8 mouse cellular contexts compared by ENCODE assay signal in genomic region chr10:43221659-43222058, GRCm38 (mm10). TPM values are rescaled to one million over a fixed set of nuclear protein-coding genes. Genes with fewer than 3 reads are reported as not detected.
DNase-seq lines count a peak whose midpoint lies in the region; ATAC-seq and TF ChIP-seq lines count a peak whose summit lies in the region.

No protein-coding gene starts in this region.

- no peaks in the 10 kb centered on the region for H3K27me3 ChIP-seq in C2C12 (ENCODE audit: control insufficient read depth, insufficient read depth, insufficient read length)
- H3K27me3 ChIP-seq in limb, embryonic 15.5 days: no peaks in the 10 kb centered on the region
- H3K27me3 ChIP-seq in midbrain, postnatal 0 days (ENCODE audit: insufficient read depth, low read length): no peaks in the 10 kb centered on the region

- DNase-seq in frontal cortex, postnatal 10 days (ENCODE audit: low spot score in 2 of 2): peak; percentile 28 to 32
- no peak for DNase-seq in frontal cortex, postnatal 25 days (ENCODE audit: low spot score in 2 of 2)
- DNase-seq in c-Kit-positive CD71-negative TER-119-negative erythroid progenitor cells, embryonic 14.5 days (ENCODE audit: low read depth): peak; percentile 32
- peak; percentile 24 to 29 for DNase-seq in heart, postnatal 14 days
- no peak for DNase-seq in midbrain, postnatal 0 days (ENCODE audit: low spot score)
- no peak for DNase-seq in T-cell, adult 2 months (ENCODE audit: low spot score)

- H3ac ChIP-seq in C2C12 (ENCODE audit: control insufficient read depth, insufficient read length, low read depth): peak overlapping the region; percentile 48

- H3K27ac ChIP-seq in limb, embryonic 15.5 days: peak overlapping the region; percentile 95
- H3K27ac ChIP-seq in midbrain, postnatal 0 days (ENCODE audit: low read depth, low read length): peak overlapping the region; percentile 97

- no peaks in the 10 kb centered on the region for H3K9me3 ChIP-seq in limb, embryonic 15.5 days
- no peaks in the 10 kb centered on the region for H3K9me3 ChIP-seq in midbrain, postnatal 0 days (ENCODE audit: low read length)

- WGBS in limb, embryonic 15.5 days: under 1% methylated on average over 25 of the region's 25 CpGs
- under 1% methylated on average over 25 of the region's 25 CpGs for WGBS in midbrain, postnatal 0 days

- H3K4me3 ChIP-seq in C2C12 (ENCODE audit: insufficient read depth, poor library complexity, severe bottlenecking): peak overlapping the region; percentile 89
- H3K4me3 ChIP-seq in limb, embryonic 15.5 days: peak overlapping the region; percentile 81
- peak overlapping the region; percentile 86 for H3K4me3 ChIP-seq in midbrain, postnatal 0 days (ENCODE audit: low read depth, low read length)

- H3K36me3 ChIP-seq in C2C12 (ENCODE audit: control insufficient read depth, insufficient read depth): no peaks in the 10 kb centered on the region
- no peaks in the 10 kb centered on the region for H3K36me3 ChIP-seq in limb, embryonic 15.5 days
- no peaks in the 10 kb centered on the region for H3K36me3 ChIP-seq in midbrain, postnatal 0 days (ENCODE audit: insufficient read depth, low read length)

- peaks cover 48% of the 10 kb centered on the region for H3K79me2 ChIP-seq in C2C12 (ENCODE audit: control insufficient read depth, insufficient read depth)

- no peak for TF ChIP-seq CTCF in C2C12 (IDR thresholded peaks at IDR 0.05; ENCODE audit: control insufficient read depth, insufficient read depth, insufficient read length)
- TF ChIP-seq CTCF in midbrain, postnatal 0 days (IDR thresholded peaks at IDR 0.05): no peak

- H3K4me2 ChIP-seq in limb, embryonic 15.5 days: peak overlapping the region; percentile 89
- H3K4me2 ChIP-seq in midbrain, postnatal 0 days (ENCODE audit: low read depth, low read length, poor library complexity, severe bottlenecking): peak overlapping the region; percentile 96

- intact Hi-C loops in heart, postnatal 14 days (cut with DNase I): loop anchor here (2.0 to 5.0 kb wide), 2 partner anchors 47 to 156 kb away; partner anchors contain the start of genes 9030612E09Rik and Sobp

- peak overlapping the region; percentile 70 for H3K9ac ChIP-seq in limb, embryonic 15.5 days
- peak overlapping the region; percentile 96 for H3K9ac ChIP-seq in midbrain, postnatal 0 days (replicated peaks; ENCODE audit: low read length, poor library complexity, severe bottlenecking)

- 0 out of 2 replicates have a peak, but pooled peaks have one; percentile 41 for ATAC-seq in limb, embryonic 15.5 days (ENCODE audit: insufficient number of reproducible peaks, low FRiP score, low TSS enrichment, low read depth)
- ATAC-seq in midbrain, postnatal 0 days (ENCODE audit: low FRiP score): peak; percentile 45; the same call in 1 of the 2 replicates

- peaks cover 17% of the 10 kb centered on the region for H3K79me3 ChIP-seq in C2C12 (ENCODE audit: low read depth)

- H3K4me1 ChIP-seq in limb, embryonic 15.5 days: peaks cover 12% of the 10 kb centered on the region
- peaks cover 6% of the 10 kb centered on the region; the same call in 1 of the 2 replicates for H3K4me1 ChIP-seq in midbrain, postnatal 0 days (ENCODE audit: insufficient read depth, low read length)

TF ChIP-seq in C2C12, 6 proteins besides CTCF, POLR2A, EP300 and RAD21:
- TF ChIP-seq MYOG (IDR thresholded peaks at IDR 0.05; ENCODE audit: control insufficient read depth, extremely low read depth, insufficient read length): no peak
- no peak for TF ChIP-seq MYOD1 (IDR thresholded peaks at IDR 0.05; ENCODE audit: control insufficient read depth, insufficient read length, low read depth)
- no peak for TF ChIP-seq FOSL1 (IDR thresholded peaks at IDR 0.05; ENCODE audit: insufficient read depth, low read length, poor library complexity, severe bottlenecking)
- TF ChIP-seq MAX (IDR thresholded peaks at IDR 0.05): no peak
- TF ChIP-seq CEBPB (IDR thresholded peaks at IDR 0.05; ENCODE audit: low read depth): no peak
- TF ChIP-seq USF1 (IDR thresholded peaks at IDR 0.05; ENCODE audit: low read depth): no peak

RNA-seq across cellular contexts. Expression of gene Pdss2, which starts 0.4 kb away (rescaled TPM):
- 7.5 TPM for polyA plus RNA-seq in C2C12 (2012; fragmentation: generic; extraction: Trizol)
- 10 to 100 TPM; 23.7 to 27.3 TPM for total RNA-seq in heart, postnatal 14 days (2021)
- polyA plus RNA-seq in limb, embryonic 15.5 days (2015; fragmentation: Nextera tagmentation; extraction: Ambion mirVana): 8.8 TPM in 2 replicates
- total RNA-seq in midbrain, postnatal 0 days (2014; rRNA removed): 17.6 and 19.7 TPM in 2 replicates
- 16.6 and 17.6 TPM in 2 replicates for polyA plus RNA-seq in midbrain, postnatal 0 days (2015; fragmentation: Nextera tagmentation; extraction: Ambion mirVana)

RNA-seq across cellular contexts. Expression of gene 9030612E09Rik, which starts 47.2 kb away (rescaled TPM):
- 0.22 TPM for polyA plus RNA-seq in C2C12 (2012; fragmentation: generic; extraction: Trizol)
- total RNA-seq in heart, postnatal 14 days (2021): 1 to 10 TPM; 2.5 to 2.8 TPM
- 0.68 and 1.1 TPM in 2 replicates for polyA plus RNA-seq in limb, embryonic 15.5 days (2015; fragmentation: Nextera tagmentation; extraction: Ambion mirVana)
- total RNA-seq in midbrain, postnatal 0 days (2014; rRNA removed): 0.93 and 2.5 TPM in 2 replicates
- 1.5 and 1.6 TPM in 2 replicates for polyA plus RNA-seq in midbrain, postnatal 0 days (2015; fragmentation: Nextera tagmentation; extraction: Ambion mirVana)

RNA-seq across cellular contexts. Expression of gene Sobp, which starts 47.3 kb away (rescaled TPM):
- 1.2 TPM for polyA plus RNA-seq in C2C12 (2012; fragmentation: generic; extraction: Trizol)
- total RNA-seq in heart, postnatal 14 days (2021): 10 to 100 TPM; 14.4 to 14.6 TPM
- 2.6 and 2.9 TPM in 2 replicates for polyA plus RNA-seq in limb, embryonic 15.5 days (2015; fragmentation: Nextera tagmentation; extraction: Ambion mirVana)
- total RNA-seq in midbrain, postnatal 0 days (2014; rRNA removed): 30.5 and 34.2 TPM in 2 replicates
- 14.0 and 17.0 TPM in 2 replicates for polyA plus RNA-seq in midbrain, postnatal 0 days (2015; fragmentation: Nextera tagmentation; extraction: Ambion mirVana)

Comparison
In these comparisons a context has a peak if more than half of its experiments do, and no peak if none do; other contexts are left out.
1. DNase-seq: peak in frontal cortex, postnatal 10 days (2 of 2), c-Kit-positive CD71-negative TER-119-negative erythroid progenitor cells, embryonic 14.5 days (single experiment) and heart, postnatal 14 days (2 of 2); none in frontal cortex, postnatal 25 days (0 of 2), midbrain, postnatal 0 days (single experiment) and T-cell, adult 2 months (single experiment).
2. Peak in every context shown above with its lines, with median percentiles within 50 percentile points of each other: H3K4me3 ChIP-seq.